Mouse (Mus musculus): ENCODE results near the gene Fsd1l.

- TF ChIP-seq CTCF (IDR thresholded peaks at IDR 0.05; ENCODE audit: insufficient read depth, low read depth, low read length) (no peak), POLR2A (IDR thresholded peaks at IDR 0.05; ENCODE audit: insufficient read depth, low read depth, low read length) (no peak)
These were observed 57.7 kb downstream of the Fsd1l start for GRCm38 (mm10) chr4:53688965-53689364.

Measured in olfactory bulb, adult 2 months (tissue).